Mouse (Mus musculus): ENCODE results near the gene Gfap. TPM values are rescaled to one million over a fixed set of nuclear protein-coding genes. Genes with fewer than 3 reads are reported as not detected.
A peak's percentile ranks its signal among the peaks of the same experiment; 100 is the strongest.

The Gfap gene
- polyA plus RNA-seq (2015; fragmentation: Nextera tagmentation; extraction: Ambion mirVana) = 0.18 and 0.63 TPM in 2 replicates

GRCm38 (mm10) chr11:102900763-102901162 lies at the start of gene Gfap:
Gfap (minus strand) TSS chr11:102900912.
- 10% methylated on average over 7 of the region's 7 CpGs for WGBS
- ATAC-seq (ENCODE audit: low read depth) = peak; percentile 67

DNA sequence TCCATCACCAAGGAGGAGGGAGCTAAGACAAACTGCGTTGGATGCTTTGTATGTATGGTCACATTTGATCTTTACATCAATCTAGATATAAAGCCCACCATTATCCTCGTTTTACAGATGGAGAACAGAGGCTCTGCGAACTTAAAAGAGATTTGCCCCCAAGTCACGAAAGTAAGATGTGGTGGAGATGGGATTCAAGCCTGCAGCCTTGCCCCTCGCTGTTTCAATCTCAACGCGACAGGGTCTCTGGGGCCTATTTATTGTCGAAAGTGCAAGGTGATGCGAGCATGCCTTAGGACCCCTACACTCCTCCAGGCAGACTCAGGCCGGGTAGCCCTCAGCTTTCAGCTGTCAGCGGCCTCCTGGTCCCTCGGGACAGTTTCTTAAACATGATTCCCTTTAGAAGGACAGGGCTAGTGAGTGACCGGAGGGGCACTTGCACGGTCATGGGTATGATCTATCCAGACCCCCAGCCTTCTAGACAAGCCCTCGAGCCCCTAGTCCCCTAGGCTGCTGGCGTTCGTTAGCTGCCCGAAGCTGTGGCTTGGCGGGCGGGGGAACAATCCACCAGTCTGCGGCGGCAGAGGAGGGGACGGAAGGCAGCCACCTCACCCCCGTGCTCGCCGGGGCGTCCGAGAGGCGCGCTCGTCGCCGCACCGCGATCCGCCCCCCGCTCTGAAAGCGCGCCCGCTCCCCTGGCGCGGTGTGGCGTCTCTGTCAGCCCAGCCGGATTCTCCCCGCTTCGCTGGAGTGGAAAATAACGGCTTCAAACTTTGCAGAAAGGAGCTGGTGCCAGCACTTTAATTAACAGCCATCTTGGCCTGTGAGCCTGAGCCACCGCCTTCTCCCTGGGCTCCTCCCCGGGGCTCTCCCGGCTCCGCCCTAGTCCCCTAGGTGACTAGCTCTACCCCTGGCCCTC lies 47.6 kb upstream of the Gfap start:
- H3K36me3 ChIP-seq (ENCODE audit: control insufficient read depth, insufficient read depth, low read length) = no peaks in the 10 kb centered on the region
- peaks cover 18% of the 10 kb centered on the region for H3K4me1 ChIP-seq (replicated peaks; ENCODE audit: control insufficient read depth, insufficient read depth, low read length)
- peak overlapping the region; percentile 56 for H3K4me3 ChIP-seq (ENCODE audit: low read length)
- peak; percentile 37; the same call in 1 of the 2 replicates for ATAC-seq (ENCODE audit: low read depth)
- 3% methylated on average over 49 of the region's 51 CpGs for WGBS
- H3K27ac ChIP-seq (ENCODE audit: low read length) = no peak overlapping the region
- no peaks in the 10 kb centered on the region for H3K9me3 ChIP-seq (ENCODE audit: control insufficient read depth, low read length)
- peak overlapping the region; percentile 64 for H3K9ac ChIP-seq (ENCODE audit: low read length)
- peak overlapping the region; percentile 83 for H3K4me2 ChIP-seq (ENCODE audit: low read depth, low read length)
- H3K27me3 ChIP-seq (ENCODE audit: control insufficient read depth, insufficient read depth, low read depth, low read length) = peaks cover 87% of the 10 kb centered on the region

More at GRCm38 (mm10) chr11:102900763-102901162, at the start of gene Gfap:
- Histone ChIP-seq H3K9me3 (ENCODE audit: control insufficient read depth, low read length) (no peaks in the 10 kb centered on the region), H3K4me1 (replicated peaks; ENCODE audit: control insufficient read depth, insufficient read depth, low read length) (0 out of 2 replicates have a peak, but pooled peaks cover 2% of the 10 kb centered on the region), H3K4me3 (ENCODE audit: low read length) (no peak within 1 kb of the TSS), H3K4me2 (ENCODE audit: low read depth, low read length) (peak within 1 kb of the TSS; percentile 17), H3K27ac (ENCODE audit: low read length) (no peak within 1 kb of the TSS), H3K9ac (ENCODE audit: low read length) (no peak within 1 kb of the TSS), H3K36me3 (ENCODE audit: control insufficient read depth, insufficient read depth, low read length) (no peaks in the 10 kb centered on the region), H3K27me3 (ENCODE audit: control insufficient read depth, insufficient read depth, low read depth, low read length) (peaks cover 6% of the 10 kb centered on the region)

- Histone ChIP-seq H3K4me3 (ENCODE audit: low read length) (peak overlapping the region; percentile 44), H3K9ac (ENCODE audit: low read length) (no peak overlapping the region; the same call in 1 of the 2 replicates), H3K27ac (ENCODE audit: low read length) (no peak overlapping the region), H3K4me2 (ENCODE audit: low read depth, low read length) (peak overlapping the region; percentile 71), H3K4me1 (replicated peaks; ENCODE audit: control insufficient read depth, insufficient read depth, low read length) (peaks cover 18% of the 10 kb centered on the region), H3K27me3 (ENCODE audit: control insufficient read depth, insufficient read depth, low read depth, low read length) (peaks cover 92% of the 10 kb centered on the region), H3K9me3 (ENCODE audit: control insufficient read depth, low read length) (no peaks in the 10 kb centered on the region), H3K36me3 (ENCODE audit: control insufficient read depth, insufficient read depth, low read length) (no peaks in the 10 kb centered on the region)
- WGBS = 7% methylated on average over 8 of the region's 8 CpGs
- ATAC-seq (ENCODE audit: low read depth) = no peak
Observed at GRCm38 (mm10) chr11:102946992-102947343, 46.3 kb upstream of the Gfap start.

GRCm38 (mm10) chr11:102946265-102946991 lies 45.7 kb upstream of the Gfap start, which contains the start of gene C1ql1:
C1ql1 (minus strand) TSS chr11:102946688.
- WGBS = under 1% methylated on average over 73 of the region's 87 CpGs
- peak; percentile 98 for ATAC-seq (ENCODE audit: low read depth)
- Histone ChIP-seq H3K4me3 (ENCODE audit: low read length) (peak within 1 kb of the TSS; percentile 44), H3K9me3 (ENCODE audit: control insufficient read depth, low read length) (no peaks in the 10 kb centered on the region), H3K9ac (ENCODE audit: low read length) (peak within 1 kb of the TSS; percentile 45), H3K27ac (ENCODE audit: low read length) (no peak within 1 kb of the TSS), H3K4me2 (ENCODE audit: low read depth, low read length) (peak within 1 kb of the TSS; percentile 71), H3K36me3 (ENCODE audit: control insufficient read depth, insufficient read depth, low read length) (no peaks in the 10 kb centered on the region), H3K27me3 (ENCODE audit: control insufficient read depth, insufficient read depth, low read depth, low read length) (peaks cover 87% of the 10 kb centered on the region), H3K4me1 (replicated peaks; ENCODE audit: control insufficient read depth, insufficient read depth, low read length) (peaks cover 18% of the 10 kb centered on the region)

DNA sequence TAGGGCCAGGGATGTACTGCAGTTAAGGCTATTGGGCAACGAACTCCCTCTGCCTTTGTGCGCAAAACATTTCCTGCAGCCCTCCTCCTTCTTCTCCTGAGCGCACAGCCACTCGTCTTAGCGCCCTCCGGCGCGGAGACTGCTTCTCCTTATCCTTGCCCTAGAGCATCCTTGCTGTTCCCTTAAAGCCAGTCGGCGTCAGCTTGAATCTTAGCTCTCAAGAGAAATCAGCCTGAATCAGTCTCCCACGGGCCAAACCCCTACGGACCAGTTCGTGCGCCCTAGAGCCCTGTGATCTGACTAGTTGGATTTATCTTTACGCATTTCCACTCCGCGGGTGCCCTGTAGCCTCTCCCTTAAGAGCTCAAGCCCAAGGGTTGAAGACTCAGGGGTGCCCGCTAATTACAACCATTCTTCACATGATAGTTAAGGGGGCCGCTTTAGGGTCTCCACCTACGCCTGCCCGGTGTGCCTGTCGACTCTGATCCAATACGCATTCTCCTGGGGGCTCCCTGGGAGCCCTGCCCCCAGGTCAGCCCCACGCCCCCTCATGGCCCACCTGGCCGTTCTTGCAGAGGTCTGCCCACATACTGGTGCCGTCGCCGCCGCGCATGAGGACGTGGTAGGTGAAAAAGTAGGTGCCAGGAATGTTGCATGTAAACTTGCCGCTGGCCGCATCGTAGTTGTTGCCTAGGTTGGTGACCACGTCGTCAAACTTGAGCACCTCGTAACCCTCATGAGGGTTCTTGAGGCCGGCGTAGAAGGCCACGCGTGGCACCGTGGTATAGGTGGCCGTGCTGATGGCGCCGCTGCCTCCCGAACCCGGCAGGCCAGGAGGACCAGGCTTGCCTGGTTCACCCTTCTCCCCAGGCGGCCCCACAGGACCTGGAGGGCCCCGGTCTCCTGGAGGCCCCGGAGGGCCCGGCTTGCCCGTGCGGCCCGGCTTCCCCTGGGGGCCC lies 44.9 kb upstream of the Gfap start:
- WGBS = 2% methylated on average over 53 of the region's 54 CpGs
- Histone ChIP-seq H3K9me3 (ENCODE audit: control insufficient read depth, low read length) (no peaks in the 10 kb centered on the region), H3K36me3 (ENCODE audit: control insufficient read depth, insufficient read depth, low read length) (no peaks in the 10 kb centered on the region), H3K9ac (ENCODE audit: low read length) (peak overlapping the region; percentile 45; the same call in 1 of the 2 replicates), H3K4me2 (ENCODE audit: low read depth, low read length) (peak overlapping the region; percentile 71), H3K4me1 (replicated peaks; ENCODE audit: control insufficient read depth, insufficient read depth, low read length) (peaks cover 18% of the 10 kb centered on the region), H3K27ac (ENCODE audit: low read length) (no peak overlapping the region), H3K4me3 (ENCODE audit: low read length) (peak overlapping the region; percentile 44), H3K27me3 (ENCODE audit: control insufficient read depth, insufficient read depth, low read depth, low read length) (peaks cover 80% of the 10 kb centered on the region)
- ATAC-seq (ENCODE audit: low read depth) = no peak

GRCm38 (mm10) chr11:102941236-102941635 lies 40.5 kb upstream of the Gfap start:
- Histone ChIP-seq H3K27ac (ENCODE audit: low read length) (no peak overlapping the region), H3K4me3 (ENCODE audit: low read length) (no peak overlapping the region), H3K9me3 (ENCODE audit: control insufficient read depth, low read length) (no peaks in the 10 kb centered on the region), H3K27me3 (ENCODE audit: control insufficient read depth, insufficient read depth, low read depth, low read length) (peaks cover 40% of the 10 kb centered on the region), H3K9ac (ENCODE audit: low read length) (no peak overlapping the region), H3K4me2 (ENCODE audit: low read depth, low read length) (no peak overlapping the region), H3K4me1 (replicated peaks; ENCODE audit: control insufficient read depth, insufficient read depth, low read length) (peaks cover 15% of the 10 kb centered on the region), H3K36me3 (ENCODE audit: control insufficient read depth, insufficient read depth, low read length) (no peaks in the 10 kb centered on the region)
- 52% methylated on average over 6 of the region's 6 CpGs for WGBS
- no peak for ATAC-seq (ENCODE audit: low read depth)

DNA sequence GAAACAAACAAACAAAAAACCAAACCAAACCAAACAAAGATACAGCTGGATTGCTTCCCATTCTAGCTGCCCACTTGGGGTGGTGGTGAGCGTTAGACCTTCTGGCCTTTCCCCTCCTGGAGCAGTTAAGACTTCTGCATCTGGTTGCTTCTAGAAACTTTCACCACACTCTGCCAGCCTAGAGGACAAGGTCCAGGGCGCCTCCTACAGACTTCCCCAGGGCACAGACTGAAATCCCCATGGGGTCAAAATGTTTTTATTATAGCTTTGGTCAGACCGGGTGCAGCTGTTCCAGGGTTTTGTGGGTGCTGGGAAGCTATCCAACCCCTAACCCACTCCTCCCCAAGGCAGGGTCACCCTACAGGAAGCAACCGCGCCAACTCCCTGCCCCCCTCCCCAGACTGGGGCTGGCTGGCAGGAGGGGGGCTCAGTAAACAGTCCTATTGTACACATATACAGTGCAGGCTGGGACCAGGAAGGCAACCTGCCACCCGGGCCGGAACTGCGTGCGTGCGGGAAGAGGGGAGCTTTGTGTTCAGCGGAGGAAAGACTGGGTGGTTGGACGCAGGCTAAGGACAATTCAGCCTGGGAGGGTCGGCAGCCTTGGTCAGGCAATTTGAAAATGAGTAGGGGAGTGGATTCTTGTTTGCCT lies 38.4 kb upstream of the Gfap start:
- Histone ChIP-seq H3K4me2 (ENCODE audit: low read depth, low read length) (0 out of 2 replicates have a peak overlapping the region, but pooled peaks have one; percentile 1), H3K9me3 (ENCODE audit: control insufficient read depth, low read length) (no peaks in the 10 kb centered on the region), H3K27ac (ENCODE audit: low read length) (no peak overlapping the region), H3K4me1 (replicated peaks; ENCODE audit: control insufficient read depth, insufficient read depth, low read length) (peaks cover 6% of the 10 kb centered on the region; the same call in 1 of the 2 replicates), H3K27me3 (ENCODE audit: control insufficient read depth, insufficient read depth, low read depth, low read length) (peaks cover 19% of the 10 kb centered on the region), H3K4me3 (ENCODE audit: low read length) (no peak overlapping the region), H3K36me3 (ENCODE audit: control insufficient read depth, insufficient read depth, low read length) (no peaks in the 10 kb centered on the region), H3K9ac (ENCODE audit: low read length) (no peak overlapping the region)
- WGBS = 24% methylated on average over 13 of the region's 13 CpGs
- peak; percentile 54; the same call in 1 of the 2 replicates for ATAC-seq (ENCODE audit: low read depth)

DNA sequence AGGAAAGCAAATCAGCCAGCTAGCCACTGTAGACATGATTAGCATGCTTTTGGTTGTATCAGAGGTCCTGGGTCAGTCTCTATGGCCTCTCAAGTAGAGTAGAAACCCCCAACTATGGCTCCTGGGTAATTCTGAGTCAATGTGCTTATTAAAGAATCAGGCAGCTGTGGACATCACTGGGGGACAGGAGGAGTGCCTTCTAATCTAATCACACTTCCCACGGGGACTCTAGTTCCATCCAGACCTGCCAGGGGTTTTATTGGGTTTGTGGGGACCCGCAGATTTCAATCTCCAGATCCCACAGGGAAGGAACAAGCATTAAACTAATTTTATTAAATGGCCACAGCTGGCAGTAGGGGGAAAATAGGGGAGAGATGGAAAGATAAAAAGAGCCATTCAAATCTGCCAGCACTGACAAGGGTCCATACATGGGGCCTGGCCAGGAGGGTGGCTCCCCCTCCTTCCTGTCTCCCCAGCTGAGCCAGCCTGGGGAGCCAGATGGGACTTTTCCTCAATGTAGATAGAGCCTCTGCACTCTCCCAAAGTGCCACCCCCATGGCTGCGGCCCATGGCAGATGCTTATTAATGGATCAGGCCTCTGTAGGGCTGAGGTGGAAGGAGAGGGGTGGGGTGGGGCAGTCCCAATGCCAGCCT lies 36.9 kb upstream of the Gfap start:
- no peak for ATAC-seq (ENCODE audit: low read depth)

More for the DNA sequence above, 36.9 kb upstream of the Gfap start:
- H3K36me3 ChIP-seq (ENCODE audit: control insufficient read depth, insufficient read depth, low read length) = no peaks in the 10 kb centered on the region
- H3K4me2 ChIP-seq (ENCODE audit: low read depth, low read length) = no peak overlapping the region
- no peaks in the 10 kb centered on the region for H3K9me3 ChIP-seq (ENCODE audit: control insufficient read depth, low read length)
- no peak overlapping the region for H3K9ac ChIP-seq (ENCODE audit: low read length)
- H3K4me3 ChIP-seq (ENCODE audit: low read length) = no peak overlapping the region
- 80% methylated on average over 3 of the region's 3 CpGs for WGBS
- H3K4me1 ChIP-seq (replicated peaks; ENCODE audit: control insufficient read depth, insufficient read depth, low read length) = peaks cover 6% of the 10 kb centered on the region; the same call in 1 of the 2 replicates
- H3K27me3 ChIP-seq (ENCODE audit: control insufficient read depth, insufficient read depth, low read depth, low read length) = peaks cover 4% of the 10 kb centered on the region; the same call in 1 of the 2 replicates
- no peak overlapping the region for H3K27ac ChIP-seq (ENCODE audit: low read length)

Measured in lung, embryonic 16.5 days (tissue).